Mouse (Mus musculus) sigmoid colon, adult 10 weeks (tissue): Measurements from ENCODE around the gene Gm8229. TPM values are rescaled to one million over a fixed set of nuclear protein-coding genes. Genes with fewer than 3 reads are reported as not detected.

Source experiments
- polyA plus RNA-seq: library from polyadenylated mRNA; stranded (reverse); fragments of 350-450 nt; fragmentation: Illumina TruSeq; extraction: RNeasy Lipid Tissue Mini Kit (QIAGEN cat#74804); gene quantifications from one replicate; pipeline ENCODE4 v1.2.3, GENCODE M21; 2014; ENCODE audit warnings: low read depth, low replicate concordance

The Gm8229 gene
- not detected for polyA plus RNA-seq

GRCm38 (mm10) chr14:44365057-44365456, at the start of gene Gm8229:
TSS of gene Gm8229 (plus strand) at chr14:44365357.

GRCm38 (mm10) chr14:44338484-44338883, 26.7 kb upstream of the Gm8229 start, which contains the start of gene Gm5930:
TSS of gene Gm5930 (minus strand) at chr14:44338584.

GRCm38 (mm10) chr14:44410588-44410987, 45.4 kb downstream of the Gm8229 start, which contains the start of gene Gm3371:
TSS of gene Gm3371 (minus strand) at chr14:44410688.

Other genes starting within 250 kb of the Gm8229 start
- gene Gm3327, start 241.5 kb upstream of the Gm8229 start, polyA plus RNA-seq: not detected
- gene Gm8212, start 167.7 kb upstream of the Gm8229 start, polyA plus RNA-seq: not detected
- not detected for gene 4930503E14Rik, start 152.1 kb upstream of the Gm8229 start, polyA plus RNA-seq
- gene Gm8220, start 79.8 kb upstream of the Gm8229 start, polyA plus RNA-seq: not detected
- gene Gm5930, start 26.8 kb upstream of the Gm8229 start, polyA plus RNA-seq: not detected
- not detected for gene Gm3371, start 45.3 kb downstream of the Gm8229 start, polyA plus RNA-seq
- not detected for gene Gm8232, start 68.3 kb downstream of the Gm8229 start, polyA plus RNA-seq
- gene BC061237, start 127.1 kb downstream of the Gm8229 start, polyA plus RNA-seq: not detected
- gene Gm17093, start 152.9 kb downstream of the Gm8229 start, polyA plus RNA-seq: not detected
- gene Gm8247, start 217.8 kb downstream of the Gm8229 start, polyA plus RNA-seq: not detected